Mouse (Mus musculus) cerebellum, adult 9-11 months (tissue): Measurements from ENCODE around the gene Itpkc.
A peak's percentile ranks its signal among the peaks of the same experiment; 100 is the strongest.

Experiments used
- DNase-seq: peaks from one replicate; pipeline ENCODE4 v3.0.0; 2022

Gene Itpkc

GRCm38 (mm10) chr7:27163450-27163805, 65.0 kb downstream of the Itpkc start:
- peak; percentile 50 for DNase-seq

GRCm38 (mm10) chr7:27162780-27163449, 65.5 kb downstream of the Itpkc start:
- DNase-seq, result no peak

GRCm38 (mm10) chr7:27161744-27162143, 66.7 kb downstream of the Itpkc start:
- DNase-seq, result peak; percentile 40

GRCm38 (mm10) chr7:27160921-27161320, 67.5 kb downstream of the Itpkc start:
- no peak for DNase-seq

- DNase-seq, result peak; percentile 89
Observed at GRCm38 (mm10) chr7:27159882-27160281, 68.6 kb downstream of the Itpkc start.

GRCm38 (mm10) chr7:27159256-27159655, 69.2 kb downstream of the Itpkc start:
- DNase-seq, result peak; percentile 44

GRCm38 (mm10) chr7:27158171-27158570, 70.3 kb downstream of the Itpkc start:
- DNase-seq, result peak; percentile 40
